Mouse (Mus musculus) G1E-ER4 (cell line): ENCODE data around the gene Trdn. TPM values are rescaled to one million over a fixed set of nuclear protein-coding genes. Genes with fewer than 3 reads are reported as not detected.

Experiments used
- GATA1 ChIP-seq: IDR thresholded peaks from one replicate; pipeline ENCODE4 v1.8.0; 2012; ENCODE audit warnings: low read length, inconsistent platforms
- polyA plus RNA-seq: library from polyadenylated mRNA; stranded (reverse); fragments of >175 nt; gene quantifications from 2 replicates; pipeline ENCODE4 v1.2.3, GENCODE M21; 2012

Trdn gene
- not detected in 2 replicates for polyA plus RNA-seq

- TF ChIP-seq GATA1 = no peak
These were observed at the start of gene Trdn for GRCm38 (mm10) chr10:33080254-33080653. Gene Trdn (plus strand): TSS chr10:33080554.

- TF ChIP-seq GATA1 = no peak
These were observed 19.6 kb upstream of the Trdn start for GRCm38 (mm10) chr10:33060771-33061170.

- TF ChIP-seq GATA1 = no peak
These were observed 14.8 kb upstream of the Trdn start for GRCm38 (mm10) chr10:33065566-33065965.

- no peak for TF ChIP-seq GATA1
These were observed 7.2 kb upstream of the Trdn start for GRCm38 (mm10) chr10:33073126-33073525.

- no peak for TF ChIP-seq GATA1
These were observed 1.9 kb downstream of the Trdn start for GRCm38 (mm10) chr10:33082151-33082844.

- no peak for TF ChIP-seq GATA1
These were observed 2.7 kb downstream of the Trdn start for GRCm38 (mm10) chr10:33082961-33083626.

- TF ChIP-seq GATA1 = no peak
These were observed 3.3 kb downstream of the Trdn start for GRCm38 (mm10) chr10:33083627-33084158.

GRCm38 (mm10) chr10:33088403-33088802 lies 8.0 kb downstream of the Trdn start:
- TF ChIP-seq GATA1 = no peak

- no peak for TF ChIP-seq GATA1
These were observed 12.0 kb downstream of the Trdn start for GRCm38 (mm10) chr10:33092400-33092799.

- TF ChIP-seq GATA1 = no peak
These were observed 27.6 kb downstream of the Trdn start for GRCm38 (mm10) chr10:33107942-33108341.

- TF ChIP-seq GATA1 = no peak
These were observed 42.7 kb downstream of the Trdn start for GRCm38 (mm10) chr10:33123028-33123427.

GRCm38 (mm10) chr10:33144911-33145310 lies 64.6 kb downstream of the Trdn start:
- TF ChIP-seq GATA1 = no peak

GRCm38 (mm10) chr10:33179731-33180631 lies 99.6 kb downstream of the Trdn start:
- TF ChIP-seq GATA1 = no peak

- no peak for TF ChIP-seq GATA1
These were observed 108.7 kb downstream of the Trdn start for GRCm38 (mm10) chr10:33189031-33189430.

- TF ChIP-seq GATA1 = no peak
These were observed 115.6 kb downstream of the Trdn start for GRCm38 (mm10) chr10:33195919-33196318.

GRCm38 (mm10) chr10:33198257-33198656 lies 117.9 kb downstream of the Trdn start:
- no peak for TF ChIP-seq GATA1

GRCm38 (mm10) chr10:33210411-33210810 lies 130.1 kb downstream of the Trdn start:
- TF ChIP-seq GATA1 = no peak
